Mouse (Mus musculus): ENCODE measurements around the gene Aldh3a1.

DNA sequence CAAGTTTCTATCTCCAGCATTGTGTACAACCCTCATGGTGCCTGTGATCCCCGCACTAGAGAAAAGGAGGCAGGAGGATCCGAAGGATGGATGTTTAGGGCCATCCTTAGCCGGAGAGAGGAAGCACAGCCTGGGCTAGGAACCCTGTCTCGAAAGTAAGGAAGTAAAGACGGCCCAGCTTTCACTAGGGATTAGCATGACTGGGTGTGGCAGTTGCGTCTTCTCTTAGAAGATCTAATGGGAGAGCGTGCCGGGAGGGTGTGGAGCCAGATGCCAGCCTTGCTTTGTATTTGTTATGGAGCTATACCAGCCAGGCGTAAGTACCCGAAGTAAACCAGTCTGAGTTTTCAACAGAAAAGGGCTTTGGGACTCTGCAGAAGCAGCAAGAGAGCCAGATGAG lies 17.6 kb downstream of the Aldh3a1 start:
- no peak for TF ChIP-seq CTCF (IDR thresholded peaks at IDR 0.05; ENCODE audit: low read depth, low read length)
- no peak for TF ChIP-seq EP300 (IDR thresholded peaks at IDR 0.05; ENCODE audit: insufficient read depth, low read depth, low read length)
- no peak for TF ChIP-seq POLR2A (IDR thresholded peaks at IDR 0.05; ENCODE audit: insufficient read depth, low read length)
